Mouse (Mus musculus): ENCODE measurements at regions not wholly inside any gene's neighbourhood (a gene's known extent, or its start where the extent isn't known, plus 50 kb on each side); places are given as distances from the start of the nearest gene placed in this dataset.

- DNase-seq: peak; percentile 25 to 28
Measured at GRCm38 (mm10) chr12:20614766-20615165, 375.5 kb upstream of the Asap2 start.

Data from spleen, adult 18-20 months (tissue).